Mouse (Mus musculus) MEL (cell line): ENCODE measurements around the gene Dcaf4. TPM values are rescaled to one million over a fixed set of nuclear protein-coding genes. Genes with fewer than 3 reads are reported as not detected.

Source experiments
- DNase-seq: peaks from one replicate; pipeline ENCODE4 v3.0.0; 2011; ENCODE audit warnings: low read depth, low spot score
- H3K27ac ChIP-seq: 2 replicates; pipeline ENCODE4 v1.5.1; 2012; ENCODE audit warnings: low read depth, mild to moderate bottlenecking, control low read depth, low read length, moderate library complexity; ENCODE audit not compliant: control insufficient read depth
- H3K27me3 ChIP-seq, 2 experiments: fragments of 150-350 bp in 1 of 2; sonication (generic) in 1 of 2; 2 replicates each; pipeline ENCODE4 v1.6.1; 2012; ENCODE audit warnings: low read length in 2 of 2, mild to moderate bottlenecking in 2 of 2, improper control_type of control experiment in 1 of 2, moderate library complexity in 1 of 2; ENCODE audit not compliant: insufficient read depth in 2 of 2, control insufficient read depth in 1 of 2
- H3K36me3 ChIP-seq, 2 experiments: 2 replicates each; pipeline ENCODE4 v1.6.1; 2012 to 2014; ENCODE audit warnings: low read length in 2 of 2, improper control_type of control experiment in 1 of 2, inconsistent platforms in 1 of 2, mild to moderate bottlenecking in 1 of 2; ENCODE audit not compliant: insufficient read depth in 2 of 2, control insufficient read depth in 1 of 2
- H3K4me1 ChIP-seq, 2 experiments: fragments of 150-350 bp in 1 of 2; sonication (generic) in 1 of 2; 2 replicates each; pipeline ENCODE4 v1.6.1; 2012; ENCODE audit warnings: low read length in 2 of 2, improper control_type of control experiment in 1 of 2, mild to moderate bottlenecking in 1 of 2; ENCODE audit not compliant: insufficient read depth in 2 of 2, control insufficient read depth in 1 of 2
- H3K4me3 ChIP-seq, 2 experiments: fragments of 150-350 bp in 1 of 2; sonication (generic) in 1 of 2; 2 replicates each; pipeline ENCODE4 v1.5.1; 2012; ENCODE audit warnings: low read depth in 2 of 2, low read length in 2 of 2, mild to moderate bottlenecking in 2 of 2, moderate library complexity in 2 of 2, control low read depth in 1 of 2, improper control_type of control experiment in 1 of 2; ENCODE audit not compliant: control insufficient read depth in 1 of 2, insufficient read depth in 1 of 2
- H3K79me2 ChIP-seq: 2 replicates; pipeline ENCODE4 v1.6.1; 2012; ENCODE audit warnings: mild to moderate bottlenecking, low read length, moderate library complexity; ENCODE audit not compliant: control insufficient read depth, poor library complexity, insufficient read depth
- H3K9ac ChIP-seq: 2 replicates; pipeline ENCODE4 v1.6.1; 2012; ENCODE audit warnings: low read depth, mild to moderate bottlenecking, control low read depth, low read length, moderate library complexity; ENCODE audit not compliant: control insufficient read depth, poor library complexity, severe bottlenecking
- H3K9me3 ChIP-seq: fragments of 150-350 bp; sonication (generic); replicated peaks from 2 replicates; pipeline ENCODE4 v1.6.1; 2012; ENCODE audit warnings: mild to moderate bottlenecking, low read length, improper control_type of control experiment, moderate library complexity; ENCODE audit not compliant: insufficient read depth
- CHD1 ChIP-seq: IDR thresholded peaks from 2 replicates; pipeline ENCODE4 v1.6.1; 2012; ENCODE audit warnings: low read depth, mild to moderate bottlenecking, inconsistent platforms, low read length, improper control_type of control experiment
- E2F4 ChIP-seq: IDR thresholded peaks from 2 replicates; pipeline ENCODE4 v1.6.1; 2011; ENCODE audit warnings: low read depth, low read length, improper control_type of control experiment, borderline replicate concordance
- GABPA ChIP-seq: IDR thresholded peaks from 2 replicates; pipeline ENCODE4 v1.6.1; 2012; ENCODE audit warnings: low read depth, mild to moderate bottlenecking, inconsistent platforms, low read length, improper control_type of control experiment, moderate library complexity
- JUND ChIP-seq: IDR thresholded peaks from 2 replicates; pipeline ENCODE4 v1.6.1; 2011; ENCODE audit warnings: low read depth, mild to moderate bottlenecking, improper control_type of control experiment, low read length
- MAFK ChIP-seq: IDR thresholded peaks from 2 replicates; pipeline ENCODE4 v1.6.1; 2011; ENCODE audit warnings: low read depth, mild to moderate bottlenecking, low read length, improper control_type of control experiment, borderline replicate concordance
- MAZ ChIP-seq: IDR thresholded peaks from 2 replicates; pipeline ENCODE4 v1.6.1; 2012; ENCODE audit warnings: low read depth, mild to moderate bottlenecking, inconsistent platforms, low read length, improper control_type of control experiment
- MYB ChIP-seq: IDR thresholded peaks from 2 replicates; pipeline ENCODE4 v1.6.1; 2011; ENCODE audit warnings: mild to moderate bottlenecking, low read depth, low read length, improper control_type of control experiment
- NELFE ChIP-seq: IDR thresholded peaks from 2 replicates; pipeline ENCODE4 v1.6.1; 2011; ENCODE audit warnings: low read depth, low read length, improper control_type of control experiment
- POLR2A ChIP-seq, 2 experiments: IDR thresholded peaks; 2 replicates each; pipeline ENCODE4 v1.6.1; 2011 to 2012; ENCODE audit warnings: low read length in 2 of 2, mild to moderate bottlenecking in 2 of 2, control low read depth in 1 of 2, improper control_type of control experiment in 1 of 2, low read depth in 1 of 2, moderate library complexity in 1 of 2; ENCODE audit not compliant: control insufficient read depth in 1 of 2, insufficient read depth in 1 of 2, poor library complexity in 1 of 2
- POLR2AphosphoS2 ChIP-seq: IDR thresholded peaks from 2 replicates; pipeline ENCODE4 v1.6.1; 2011; ENCODE audit warnings: low read length, improper control_type of control experiment
- POLR2AphosphoS5 ChIP-seq: IDR thresholded peaks from 2 replicates; pipeline ENCODE4 v1.6.1; 2012; ENCODE audit warnings: low read depth, borderline replicate concordance, mild to moderate bottlenecking, inconsistent platforms, low read length, moderate library complexity, mixed read lengths
- RAD21 ChIP-seq: IDR thresholded peaks from 2 replicates; pipeline ENCODE4 v1.6.1; 2011; ENCODE audit warnings: mild to moderate bottlenecking, low read depth, low read length, improper control_type of control experiment
- RCOR1 ChIP-seq: IDR thresholded peaks from 2 replicates; pipeline ENCODE4 v1.6.1; 2012; ENCODE audit warnings: low read depth, mild to moderate bottlenecking, inconsistent platforms, low read length, improper control_type of control experiment
- SIN3A ChIP-seq: IDR thresholded peaks from 2 replicates; pipeline ENCODE4 v1.6.1; 2012; ENCODE audit warnings: low read length, improper control_type of control experiment, inconsistent platforms
- SMC3 ChIP-seq: IDR thresholded peaks from 2 replicates; pipeline ENCODE4 v1.6.1; 2011; ENCODE audit warnings: low read depth, low read length, improper control_type of control experiment
- USF2 ChIP-seq, 2 experiments: IDR thresholded peaks; 2 replicates each; pipeline ENCODE4 v1.6.1; 2011 to 2012; ENCODE audit warnings: improper control_type of control experiment in 2 of 2, low read length in 2 of 2, borderline replicate concordance in 1 of 2, inconsistent platforms in 1 of 2, low read depth in 1 of 2, mild to moderate bottlenecking in 1 of 2; ENCODE audit not compliant: insufficient read depth in 1 of 2
- ZMIZ1 ChIP-seq: IDR thresholded peaks from 2 replicates; pipeline ENCODE4 v1.6.1; 2012; ENCODE audit warnings: low read depth, mild to moderate bottlenecking, inconsistent platforms, low read length, improper control_type of control experiment, moderate library complexity
- ZNF384 ChIP-seq: IDR thresholded peaks from 2 replicates; pipeline ENCODE4 v1.6.1; 2012; ENCODE audit warnings: low read depth, mild to moderate bottlenecking, inconsistent platforms, low read length, improper control_type of control experiment
- polyA plus RNA-seq, 2 experiments: library from polyadenylated mRNA; stranded (reverse) in 1 of 2; unstranded in 1 of 2; fragments of >175 nt in 1 of 2; fragments of >200 nt in 1 of 2; gene quantifications; 2 replicates each; pipeline versions ENCODE4 v1.2.1 to v1.2.4; 2012; ENCODE audit warnings: low replicate concordance in 2 of 2, low read depth in 1 of 2; ENCODE audit not compliant: insufficient read length in 2 of 2, insufficient read depth in 1 of 2, missing spikeins in 1 of 2
- total RNA-seq: library from RNA; depleted of rRNA; stranded (reverse); fragments of 300-350 nt; gene quantifications from 2 replicates; pipeline ENCODE4 v1.2.3, GENCODE M21; 2012

Dcaf4 gene
- total and polyA plus RNA-seq, 3 experiments, result 25.7 to 35.9 TPM; not detected in 1

GRCm38 (mm10) chr12:83524329-83524728 lies 4.1 kb downstream of the Dcaf4 start:
- no peaks in the 10 kb centered on the region for H3K9me3 ChIP-seq
- TF ChIP-seq JUND, result no peak
- TF ChIP-seq CHD1, result no peak
- TF ChIP-seq GABPA, result no peak
- no peak for TF ChIP-seq MYB
- no peak for TF ChIP-seq POLR2A (IDR thresholded peaks at IDR 0.05; ENCODE audit: control insufficient read depth in 1 of 2, insufficient read depth in 1 of 2, low read depth in 1 of 2, low read length in 2 of 2, poor library complexity in 1 of 2)
- no peak for TF ChIP-seq SMC3
- no peak for TF ChIP-seq RCOR1
- TF ChIP-seq NELFE, result no peak
- no peak for TF ChIP-seq E2F4
- TF ChIP-seq USF2 (IDR thresholded peaks at IDR 0.05; ENCODE audit: borderline replicate concordance in 1 of 2, insufficient read depth in 1 of 2, low read depth in 1 of 2, low read length in 2 of 2), result no peak
- TF ChIP-seq POLR2AphosphoS5, result no peak
- TF ChIP-seq SIN3A, result no peak
- no peak for TF ChIP-seq MAZ
- TF ChIP-seq, all 39 proteins: peak for 0
- Histone ChIP-seq H3K79me2 (peaks cover 1% of the 10 kb centered on the region), H3K4me3 (no peak overlapping the region), H3K9ac (no peak overlapping the region), H3K4me1 (peaks cover 5 to 9% of the 10 kb centered on the region in 2 experiments), H3K36me3 (peaks cover 0 to 6% of the 10 kb centered on the region in 2 experiments; a peak in 2 of 4 replicates), H3K27ac (no peak overlapping the region), H3K27me3 (no peaks in the 10 kb centered on the region)
- DNase-seq, result no peak

GRCm38 (mm10) chr12:83525822-83526544 lies 5.7 kb downstream of the Dcaf4 start:
- H3K9ac ChIP-seq, result no peak overlapping the region
- DNase-seq, result no peak
- peaks cover 0 to 6% of the 10 kb centered on the region in 2 experiments; a peak in 3 of 4 replicates for H3K36me3 ChIP-seq
- no peak overlapping the region for H3K27ac ChIP-seq
- H3K4me3 ChIP-seq, result no peak overlapping the region
- H3K27me3 ChIP-seq, result no peaks in the 10 kb centered on the region
- TF ChIP-seq RAD21 (no peak), POLR2AphosphoS2 (no peak), JUND (no peak), SIN3A (no peak), ZNF384 (no peak), ZMIZ1 (no peak), NELFE (no peak), GABPA (no peak), USF2 (IDR thresholded peaks at IDR 0.05; ENCODE audit: borderline replicate concordance in 1 of 2, insufficient read depth in 1 of 2, low read depth in 1 of 2, low read length in 2 of 2) (no peak), MAFK (no peak)
- H3K4me1 ChIP-seq, result peaks cover 5% of the 10 kb centered on the region in 2 experiments; a peak in 3 of 4 replicates
- H3K79me2 ChIP-seq, result peaks cover 1% of the 10 kb centered on the region
- H3K9me3 ChIP-seq, result no peaks in the 10 kb centered on the region
